Mouse (Mus musculus) limb, embryonic 11.5 days (tissue): ENCODE measurements around the gene Trim2. TPM values are rescaled to one million over a fixed set of nuclear protein-coding genes. Genes with fewer than 3 reads are reported as not detected.

Experiments used
- ATAC-seq: fragments of 200-750 bp; cut with Nextera tagmentation; 2 replicates; pipeline ENCODE4 v1.8.0; 2017; ENCODE audit warnings: low read depth; ENCODE audit not compliant: insufficient number of reproducible peaks, low FRiP score, low TSS enrichment
- DNase-seq: peaks from one replicate; pipeline ENCODE4 v3.0.0-alpha.2; 2015; ENCODE audit warnings: low spot score
- H3K27ac ChIP-seq: fragments of 300-500 bp; sonication (generic); replicated peaks from 2 replicates; pipeline ENCODE4 v1.5.1; 2014; ENCODE audit warnings: low read depth, mild to moderate bottlenecking, low read length
- H3K27me3 ChIP-seq: fragments of 300-500 bp; sonication (generic); 2 replicates; pipeline ENCODE4 v1.6.1; 2014; ENCODE audit warnings: mild to moderate bottlenecking, low read length, mixed read lengths; ENCODE audit not compliant: control insufficient read depth, insufficient read depth
- H3K36me3 ChIP-seq: fragments of 300-500 bp; sonication (generic); 2 replicates; pipeline ENCODE4 v1.6.1; 2014; ENCODE audit warnings: mild to moderate bottlenecking, low read length, moderate library complexity, mixed read lengths; ENCODE audit not compliant: control insufficient read depth, insufficient read depth
- H3K4me1 ChIP-seq: fragments of 300-500 bp; sonication (generic); 2 replicates; pipeline ENCODE4 v1.6.1; 2014; ENCODE audit warnings: low read length, mixed read lengths; ENCODE audit not compliant: control insufficient read depth, insufficient read depth
- H3K4me2 ChIP-seq: fragments of 300-500 bp; sonication (generic); 2 replicates; pipeline ENCODE4 v1.6.1; 2014; ENCODE audit warnings: low read depth, mild to moderate bottlenecking, moderate library complexity; ENCODE audit not compliant: severe bottlenecking
- H3K4me3 ChIP-seq: fragments of 300-500 bp; sonication (generic); 2 replicates; pipeline ENCODE4 v1.5.1; 2014; ENCODE audit warnings: low read depth, low read length
- H3K9ac ChIP-seq: fragments of 300-500 bp; sonication (generic); 2 replicates; pipeline ENCODE4 v1.6.1; 2014; ENCODE audit warnings: mild to moderate bottlenecking, low read length
- H3K9me3 ChIP-seq: fragments of 300-500 bp; sonication (generic); 2 replicates; pipeline ENCODE4 v1.6.1; 2016; ENCODE audit warnings: low read length; ENCODE audit not compliant: control insufficient read depth
- WGBS: fragments of 180-500 bp; shearing (Covaris S2); extraction: QIAGEN DNeasy Blood & Tissue Kit; methylation state at CpG from one replicate; pipeline ENCODE4 v1.1.7; 2014; 5-methylcytosine and 5-hydroxymethylcytosine counted together
- polyA plus RNA-seq: library from polyadenylated mRNA; unstranded; fragments of >200 nt; fragmentation: Nextera tagmentation; extraction: Ambion mirVana; gene quantifications from 2 replicates; pipeline ENCODE4 v1.2.1, GENCODE M21; 2014

Gene Trim2
- polyA plus RNA-seq, 1 experiment from 2014 or later, result 12.4 TPM

DNA sequence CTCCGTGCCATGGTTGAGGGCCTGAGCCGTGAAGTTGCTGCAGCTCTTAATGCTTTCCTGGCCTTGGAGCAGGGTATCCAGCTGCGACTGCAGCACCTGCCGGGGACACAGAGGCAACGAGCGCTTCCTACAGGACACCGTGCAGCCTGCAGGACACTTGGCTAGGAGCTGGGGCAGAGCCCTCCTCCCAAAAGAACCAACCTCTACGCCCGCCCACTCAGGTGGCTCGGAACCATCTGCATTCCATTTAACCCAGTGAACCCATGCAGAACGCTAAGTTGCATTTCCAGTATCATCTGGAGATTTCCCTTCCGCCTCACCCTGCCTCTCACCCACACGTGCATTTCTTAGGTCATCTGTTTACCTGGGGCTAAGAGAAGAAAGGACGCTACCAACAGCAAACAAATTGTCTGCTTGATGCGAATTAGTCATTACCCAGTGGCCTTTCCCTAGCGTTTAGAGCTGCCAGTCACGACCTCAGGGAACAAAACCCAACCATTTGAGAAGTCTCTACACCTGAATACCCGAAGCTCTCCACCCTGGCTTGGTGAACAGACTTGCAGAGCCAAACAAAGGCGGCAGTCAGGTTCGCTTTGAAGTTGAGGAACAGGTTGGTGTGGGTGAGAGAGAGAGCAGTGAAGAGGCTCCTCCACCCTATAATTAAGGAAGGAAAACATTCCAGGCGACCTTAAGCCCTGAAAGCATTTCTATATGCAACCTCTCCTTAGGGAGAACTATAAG is 115.4 kb downstream of the Trim2 start:
- no peaks in the 10 kb centered on the region for H3K9me3 ChIP-seq
- no peak overlapping the region for H3K9ac ChIP-seq
- no peak overlapping the region for H3K27ac ChIP-seq
- peaks cover 5% of the 10 kb centered on the region for H3K4me1 ChIP-seq
- 39% methylated on average over 21 of the region's 21 CpGs for WGBS
- ATAC-seq, result no peak
- H3K36me3 ChIP-seq, result no peaks in the 10 kb centered on the region
- peak; percentile 42 for DNase-seq
- peak overlapping the region; percentile 28 for H3K4me3 ChIP-seq
- peaks cover 14% of the 10 kb centered on the region for H3K27me3 ChIP-seq
- peak overlapping the region; percentile 36 for H3K4me2 ChIP-seq

DNA sequence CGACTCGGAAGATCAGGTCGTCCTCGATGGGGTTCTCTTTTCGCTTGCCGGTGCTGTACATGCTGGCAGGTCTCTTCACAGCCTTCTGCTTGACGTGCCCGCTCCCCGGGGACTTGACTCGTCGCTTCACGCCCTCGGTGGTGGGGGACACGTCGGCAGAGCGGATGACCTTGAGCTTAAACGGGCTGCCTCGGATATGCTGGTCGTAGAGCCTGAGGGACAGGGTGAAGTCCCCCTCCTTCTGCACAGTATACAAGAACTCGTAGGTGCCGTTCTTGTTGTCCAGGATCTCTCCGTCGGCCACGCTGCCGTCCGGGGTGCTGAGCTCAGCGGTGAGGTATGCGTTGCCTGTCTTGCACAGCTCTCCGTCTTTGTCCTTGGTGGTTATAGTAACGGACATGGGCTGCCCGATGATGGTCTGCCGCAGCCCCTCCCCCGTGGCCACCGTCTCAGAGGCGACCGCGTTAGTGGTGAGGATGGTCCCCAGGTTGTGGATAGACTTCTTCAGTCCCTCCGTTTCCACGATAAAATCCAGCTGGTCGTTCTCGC is 116.1 kb downstream of the Trim2 start:
- Histone ChIP-seq H3K27me3 (peaks cover 14% of the 10 kb centered on the region), H3K4me2 (peak overlapping the region; percentile 36), H3K36me3 (no peaks in the 10 kb centered on the region), H3K4me3 (peak overlapping the region; percentile 28), H3K4me1 (peaks cover 5% of the 10 kb centered on the region), H3K9ac (no peak overlapping the region), H3K9me3 (no peaks in the 10 kb centered on the region), H3K27ac (no peak overlapping the region)
- 8% methylated on average over 41 of the region's 41 CpGs for WGBS
- ATAC-seq, result peak; percentile 51; the same call in 1 of the 2 replicates
- DNase-seq, result peak; percentile 49

DNA sequence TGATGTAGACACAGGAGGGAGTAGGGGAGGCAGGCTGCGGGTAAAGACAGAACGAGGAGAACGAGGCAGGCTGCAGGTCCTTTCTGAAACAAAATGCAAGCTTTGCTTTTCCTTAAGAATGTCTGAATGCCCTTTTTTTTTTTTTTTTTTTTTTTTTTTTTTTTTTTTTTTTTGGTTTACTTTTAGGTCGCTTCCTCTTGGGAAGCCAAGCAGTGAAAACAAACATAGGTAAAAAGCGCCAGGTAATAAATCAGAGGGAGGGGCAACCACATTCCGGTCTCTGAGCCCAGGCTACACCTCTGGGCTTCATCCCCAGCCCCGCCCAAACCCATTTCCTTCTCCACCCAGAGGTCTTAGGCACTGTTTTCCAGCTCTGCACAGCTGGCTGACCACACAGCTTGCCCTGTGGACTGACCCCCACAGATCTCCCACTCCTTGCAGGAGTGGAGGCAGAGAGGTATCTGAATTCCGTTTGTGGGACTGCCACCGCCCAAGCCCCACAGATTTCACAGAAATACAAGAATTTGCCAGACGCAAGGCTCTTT is 117.0 kb downstream of the Trim2 start:
- peaks cover 5% of the 10 kb centered on the region for H3K4me1 ChIP-seq
- ATAC-seq, result no peak
- no peaks in the 10 kb centered on the region for H3K36me3 ChIP-seq
- no peak for DNase-seq
- WGBS, result 38% methylated on average over 10 of the region's 10 CpGs
- no peak overlapping the region for H3K27ac ChIP-seq
- H3K27me3 ChIP-seq, result peaks cover 14% of the 10 kb centered on the region
- no peaks in the 10 kb centered on the region for H3K9me3 ChIP-seq
- H3K9ac ChIP-seq, result no peak overlapping the region
- peak overlapping the region; percentile 36 for H3K4me2 ChIP-seq
- H3K4me3 ChIP-seq, result peak overlapping the region; percentile 28

DNA sequence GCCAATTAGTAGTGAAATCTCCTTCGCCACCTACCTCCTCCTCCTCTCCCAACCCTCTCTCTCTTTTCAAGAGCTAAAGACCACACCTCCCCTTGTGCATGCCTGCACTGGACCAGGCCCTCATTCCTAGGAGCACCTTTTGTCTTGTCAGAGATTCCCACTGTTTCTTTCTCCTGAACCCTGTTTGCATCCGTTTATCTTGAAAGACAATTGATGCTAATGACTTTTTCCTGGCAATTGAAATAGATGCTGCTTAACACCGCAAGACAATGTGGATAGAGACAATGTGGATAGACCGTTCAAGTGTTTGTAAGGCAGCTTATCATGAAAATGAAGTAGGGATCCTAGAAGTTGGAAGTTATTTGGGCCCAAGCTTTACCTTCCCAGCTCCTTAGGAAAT is 125.0 kb downstream of the Trim2 start:
- no peak for ATAC-seq
- no peak overlapping the region for H3K4me2 ChIP-seq
- WGBS, result 57% methylated on average over 4 of the region's 4 CpGs

DNA sequence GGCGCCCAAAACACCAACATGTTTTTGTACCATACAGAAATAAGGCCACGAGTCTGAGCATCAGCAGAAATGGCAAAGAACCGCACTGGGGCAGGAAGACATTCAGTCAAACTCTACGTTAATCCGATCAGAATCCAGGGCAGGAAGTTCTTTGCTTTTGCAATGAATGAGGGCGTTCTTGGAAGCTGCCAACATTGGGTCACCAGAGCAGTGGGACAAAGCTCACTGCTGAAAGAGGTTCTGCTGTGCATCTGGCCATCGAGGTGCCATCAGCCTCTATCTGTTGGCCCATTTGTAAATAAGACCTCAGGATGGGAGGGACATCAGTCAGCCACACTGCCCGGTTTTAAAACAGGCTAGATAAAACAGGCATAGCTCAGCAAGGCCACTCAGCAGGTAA is 125.6 kb downstream of the Trim2 start:
- Histone ChIP-seq H3K4me1 (no peaks in the 10 kb centered on the region), H3K27ac (no peak overlapping the region), H3K4me3 (no peak overlapping the region), H3K9me3 (no peaks in the 10 kb centered on the region), H3K4me2 (no peak overlapping the region), H3K27me3 (no peaks in the 10 kb centered on the region), H3K9ac (no peak overlapping the region), H3K36me3 (no peaks in the 10 kb centered on the region)
- no peak for ATAC-seq
- 62% methylated on average over 8 of the region's 8 CpGs for WGBS
- no peak for DNase-seq

More for the DNA sequence above, 125.0 kb downstream of the Trim2 start:
- no peak overlapping the region for H3K4me3 ChIP-seq
- no peak overlapping the region for H3K9ac ChIP-seq
- H3K4me1 ChIP-seq, result no peaks in the 10 kb centered on the region
- no peak for DNase-seq
- no peak overlapping the region for H3K27ac ChIP-seq
- H3K9me3 ChIP-seq, result no peaks in the 10 kb centered on the region
- no peaks in the 10 kb centered on the region for H3K27me3 ChIP-seq
- H3K36me3 ChIP-seq, result no peaks in the 10 kb centered on the region

DNA sequence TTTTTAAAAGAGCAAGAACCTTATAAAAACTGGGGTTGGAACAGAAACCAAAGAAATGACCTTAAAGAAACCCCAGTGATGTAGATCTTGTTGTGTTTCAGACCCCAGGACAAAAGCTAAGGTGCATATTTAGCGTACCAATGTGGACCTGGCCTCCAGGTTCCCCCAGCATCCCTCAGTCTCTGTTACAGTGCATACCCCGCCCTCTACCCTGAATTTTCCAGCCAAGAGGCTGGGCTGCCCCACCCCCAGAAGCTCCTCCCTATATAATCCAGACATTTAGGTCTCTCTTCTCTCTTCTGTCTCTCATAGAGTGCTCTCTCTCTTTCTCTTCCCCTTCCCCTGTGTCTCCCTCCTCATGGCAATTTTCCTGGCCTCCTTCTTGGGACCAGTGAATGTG is 126.4 kb downstream of the Trim2 start:
- no peak overlapping the region for H3K27ac ChIP-seq
- H3K4me2 ChIP-seq, result no peak overlapping the region
- H3K4me1 ChIP-seq, result no peaks in the 10 kb centered on the region
- H3K9ac ChIP-seq, result no peak overlapping the region
- ATAC-seq (no peak), DNase-seq (no peak)
- H3K9me3 ChIP-seq, result no peaks in the 10 kb centered on the region
- H3K4me3 ChIP-seq, result no peak overlapping the region
- H3K27me3 ChIP-seq, result no peaks in the 10 kb centered on the region
- 89% methylated on average over 2 of the region's 2 CpGs for WGBS
- no peaks in the 10 kb centered on the region for H3K36me3 ChIP-seq

DNA sequence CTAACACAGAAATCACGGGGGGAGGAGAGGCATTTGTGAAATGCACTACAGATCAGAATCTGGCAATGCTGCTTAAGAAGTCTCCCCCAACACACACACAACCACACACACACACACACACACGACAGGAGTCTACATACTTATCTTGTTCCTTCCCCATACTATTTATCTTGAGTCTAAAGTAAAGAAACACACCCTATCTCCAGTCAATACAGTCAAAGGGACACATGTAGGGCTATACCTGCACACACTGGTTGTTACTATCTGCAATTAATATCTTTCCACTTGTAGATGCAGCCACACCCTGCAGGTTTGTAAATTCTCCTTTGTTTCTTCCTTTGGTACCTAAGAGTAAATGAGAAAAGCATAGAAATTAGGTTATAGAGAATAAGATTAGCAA is 128.8 kb downstream of the Trim2 start:
- H3K36me3 ChIP-seq, result no peaks in the 10 kb centered on the region
- H3K4me2 ChIP-seq, result no peak overlapping the region
- DNase-seq (no peak), ATAC-seq (no peak)
- H3K9ac ChIP-seq, result no peak overlapping the region
- no peaks in the 10 kb centered on the region for H3K9me3 ChIP-seq
- no peaks in the 10 kb centered on the region for H3K27me3 ChIP-seq
- no peaks in the 10 kb centered on the region for H3K4me1 ChIP-seq
- no peak overlapping the region for H3K27ac ChIP-seq
- 86% methylated on average over 2 of the region's 2 CpGs for WGBS
- H3K4me3 ChIP-seq, result no peak overlapping the region

DNA sequence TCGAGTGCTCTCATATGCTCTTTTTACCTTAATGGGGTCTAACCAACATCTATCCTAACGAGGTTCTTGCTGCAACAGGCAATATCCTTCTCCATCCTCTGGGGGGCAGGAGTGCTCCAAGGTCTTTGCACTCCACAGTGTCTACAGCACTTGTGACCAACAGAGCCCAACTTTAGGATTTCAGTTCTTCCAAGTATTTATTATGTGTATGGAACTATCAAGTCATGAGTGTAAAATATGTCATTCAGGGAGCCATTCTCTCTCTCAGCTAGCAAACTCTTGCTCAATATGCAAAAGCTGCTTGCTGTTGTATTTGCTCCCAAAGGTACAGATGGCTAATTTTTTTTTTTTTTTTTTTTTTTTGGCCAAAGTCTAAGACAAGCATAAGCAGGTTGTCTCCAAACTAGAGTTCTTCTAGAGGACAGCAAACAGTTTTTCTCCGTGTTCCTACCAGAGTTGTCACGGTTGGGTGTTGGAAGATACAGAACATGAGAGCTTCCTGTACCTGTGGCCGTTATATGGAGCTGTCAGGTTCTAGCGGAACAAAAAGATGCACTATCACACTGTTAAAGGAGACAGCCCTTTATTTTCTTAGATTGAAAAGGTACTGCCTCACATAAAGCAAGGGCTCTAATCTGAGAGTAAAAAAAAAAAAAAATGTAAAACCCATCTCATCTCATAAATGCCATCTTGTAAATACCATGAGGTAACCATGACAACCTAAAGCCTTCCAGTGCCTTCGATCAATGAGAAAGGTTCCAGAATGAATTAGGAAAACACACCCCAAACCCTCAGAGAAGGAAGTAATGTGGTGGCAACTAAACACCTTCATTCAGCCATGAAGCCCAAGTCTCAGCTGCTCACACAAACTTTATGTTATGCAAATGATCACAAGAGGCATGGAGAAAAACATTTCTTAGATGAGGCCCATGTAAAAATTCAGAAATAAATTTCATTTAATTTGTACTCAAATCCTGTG is 131.1 kb downstream of the Trim2 start:
- H3K36me3 ChIP-seq, result no peaks in the 10 kb centered on the region
- H3K4me3 ChIP-seq, result no peak overlapping the region
- H3K9me3 ChIP-seq, result no peaks in the 10 kb centered on the region
- WGBS, result 56% methylated on average over 7 of the region's 7 CpGs
- H3K4me1 ChIP-seq, result no peaks in the 10 kb centered on the region
- no peak overlapping the region for H3K4me2 ChIP-seq
- DNase-seq, result peak; percentile 82
- H3K9ac ChIP-seq, result no peak overlapping the region
- ATAC-seq, result no peak
- no peak overlapping the region for H3K27ac ChIP-seq
- no peaks in the 10 kb centered on the region for H3K27me3 ChIP-seq
